Mouse (Mus musculus) spleen, postnatal 14 days (tissue): Measurements from ENCODE around the gene Luc7l.
A peak's percentile ranks its signal among the peaks of the same experiment; 100 is the strongest.
"Not testable (repeated sequence)": the region's sequence is repeated elsewhere in the genome, so short reads cannot be mapped to it uniquely, and the experiment has no call there.

Experiments used
- DNase-seq, 2 experiments: peaks; one replicate each; pipeline ENCODE4 v3.0.0; 2021 to 2022; ENCODE audit warnings: low spot score in 2 of 2

Gene Luc7l

DNA sequence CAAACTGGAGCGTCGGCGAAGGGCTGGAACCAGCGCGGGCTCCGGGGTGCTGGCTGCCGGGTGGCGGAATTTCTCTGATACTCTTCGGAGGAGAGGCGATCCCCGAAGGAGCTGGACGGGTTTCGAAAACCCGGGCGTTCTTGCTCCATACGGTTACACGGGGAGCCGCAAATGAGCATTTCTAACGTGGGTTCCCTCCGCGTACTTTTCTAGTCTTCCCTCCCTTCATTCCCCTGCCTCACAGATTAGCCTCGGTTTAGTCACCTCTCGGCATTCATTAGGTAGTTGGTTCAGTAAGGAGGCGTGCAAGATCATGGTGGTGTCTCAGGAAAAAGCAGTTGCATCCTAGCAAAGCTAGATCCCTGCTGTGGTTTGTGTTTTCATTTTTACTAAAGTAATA lies 703 bp downstream of the Luc7l start:
- DNase-seq, result no peak

DNA sequence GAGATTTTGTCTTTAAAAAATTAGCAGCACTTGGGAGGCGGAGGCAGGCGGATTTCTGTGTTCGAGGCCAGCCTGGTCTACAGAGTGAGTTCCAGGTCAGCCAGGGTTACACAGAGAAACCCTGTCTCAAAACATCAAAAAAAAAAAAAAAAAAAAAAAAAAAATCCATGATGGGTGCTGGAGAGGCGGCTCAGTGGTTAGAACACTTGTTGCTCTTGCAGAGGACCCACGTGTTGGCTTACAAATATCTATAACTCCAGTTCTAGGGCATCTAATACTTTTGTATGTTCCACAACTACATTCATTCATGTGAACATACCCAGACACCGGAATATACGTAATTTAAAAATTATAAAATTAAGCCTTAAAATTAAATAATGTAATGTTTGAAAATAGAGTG lies 2.6 kb downstream of the Luc7l start:
- DNase-seq, result no peak

DNA sequence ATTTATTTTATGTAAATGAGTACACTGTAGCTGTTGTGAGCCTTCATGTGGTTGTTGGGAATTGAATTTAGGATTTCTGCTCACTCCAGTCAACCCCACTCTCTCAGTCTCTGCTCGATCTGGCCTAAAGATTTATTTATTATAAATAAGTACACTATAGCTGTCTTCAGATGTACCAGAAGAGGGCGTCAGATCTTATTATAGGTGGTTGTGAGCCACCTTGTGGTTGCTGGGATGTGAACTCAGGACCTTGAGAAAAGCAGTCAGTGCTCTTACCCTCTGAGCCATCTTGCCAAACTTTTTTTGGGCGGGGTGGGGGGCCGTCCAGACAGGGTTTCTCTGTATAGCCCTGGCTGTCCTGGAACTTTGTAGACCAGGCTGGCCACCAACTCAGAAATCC lies 9.1 kb downstream of the Luc7l start:
- DNase-seq, result no peak

DNA sequence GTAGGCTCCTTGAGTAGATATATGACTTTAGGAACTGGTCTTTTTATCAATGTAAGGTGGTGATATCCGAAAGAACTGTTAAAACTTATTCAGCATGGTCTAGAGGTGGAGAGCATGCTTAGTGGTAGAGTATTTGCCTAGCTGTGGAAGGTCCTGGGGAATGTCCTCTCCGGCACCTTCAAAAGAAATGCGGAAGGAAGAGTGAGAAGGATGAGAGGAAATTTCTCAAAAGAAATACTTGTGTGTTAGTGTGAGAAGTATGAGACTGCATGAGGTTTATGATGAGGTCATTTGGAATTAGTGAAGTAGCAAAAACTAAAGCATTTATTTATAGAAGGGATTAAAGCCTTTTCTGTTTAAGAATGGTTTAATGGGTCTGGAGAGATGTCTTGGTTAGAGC lies 9.7 kb downstream of the Luc7l start:
- DNase-seq, result no peak

DNA sequence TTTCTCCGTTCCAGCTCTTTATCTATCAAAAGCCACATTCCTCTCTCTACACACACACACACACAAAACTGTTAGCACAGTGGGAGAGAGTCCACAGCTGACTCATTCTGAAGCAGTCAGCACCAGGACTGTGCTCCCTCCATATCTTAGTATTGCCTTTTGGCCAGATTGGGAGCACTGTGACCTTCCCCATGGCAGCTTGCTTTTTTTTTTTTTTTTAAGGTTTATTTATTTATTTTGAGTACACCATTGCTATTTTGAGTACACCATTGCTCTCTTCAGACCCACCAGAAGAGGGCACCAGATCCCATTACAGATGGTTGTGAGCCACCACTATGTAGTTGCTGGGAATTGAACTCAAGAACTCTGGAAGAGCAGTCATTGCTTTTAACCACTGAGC lies 16.2 kb downstream of the Luc7l start:
- DNase-seq, result no peak

DNA sequence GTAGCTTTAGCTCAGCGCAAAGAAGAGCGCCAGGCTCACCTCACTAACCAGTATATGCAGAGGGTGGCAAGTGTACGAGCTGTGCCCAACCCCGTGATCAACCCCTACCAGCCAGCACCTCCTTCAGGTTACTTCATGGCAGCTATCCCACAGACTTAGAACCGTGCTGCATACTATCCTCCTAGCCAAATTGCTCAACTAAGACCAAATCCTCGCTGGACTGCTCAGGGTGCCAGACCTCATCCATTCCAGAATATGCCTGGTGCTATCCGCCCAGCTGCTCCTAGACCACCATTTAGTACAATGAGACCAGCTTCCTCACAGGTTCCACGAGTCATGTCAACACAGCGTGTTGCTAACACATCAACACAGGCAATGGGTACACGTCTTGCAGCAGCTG lies 16.9 kb downstream of the Luc7l start:
- not testable (repeated sequence) for DNase-seq

DNA sequence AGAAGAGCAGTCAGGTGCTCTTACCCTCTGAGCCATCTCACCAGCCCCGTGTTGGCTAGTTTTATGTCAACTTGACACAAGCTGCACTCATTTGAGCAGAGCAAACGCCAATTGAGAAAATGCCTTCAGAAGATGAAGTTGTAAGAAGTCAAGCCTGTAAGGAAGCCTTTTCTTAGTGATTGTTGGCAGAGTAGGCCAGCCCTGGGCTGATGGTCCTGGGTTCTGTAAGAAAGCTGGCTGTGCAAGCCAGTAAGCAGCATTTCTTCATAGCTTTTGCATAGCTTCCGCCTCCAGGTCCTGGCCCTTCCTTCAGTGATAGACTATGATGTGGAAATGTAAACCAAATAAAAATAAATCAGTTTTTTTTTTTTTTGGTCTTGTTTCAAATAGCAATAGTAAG lies 19.9 kb downstream of the Luc7l start:
- no peak for DNase-seq

DNA sequence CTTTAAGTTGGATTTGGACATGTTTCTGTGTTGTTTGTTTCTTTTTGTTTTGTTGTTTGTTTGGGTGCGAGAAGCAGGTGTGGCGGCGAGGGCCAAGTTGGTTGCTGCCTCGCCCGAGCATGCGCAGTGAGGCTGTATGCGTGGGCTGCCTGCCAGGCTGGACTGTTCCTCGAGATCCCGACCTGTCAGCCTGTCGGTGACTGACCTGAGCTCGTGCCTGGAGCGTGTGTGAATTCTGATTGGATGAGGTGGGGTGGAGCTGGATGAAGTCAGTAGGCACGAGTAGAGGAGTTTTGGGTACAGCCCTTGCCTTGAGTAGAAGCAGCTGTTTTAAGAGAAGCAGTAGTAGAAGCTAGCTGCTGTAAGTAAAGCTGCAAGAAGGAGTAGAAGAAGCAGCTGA lies 23.2 kb downstream of the Luc7l start:
- no peak for DNase-seq

DNA sequence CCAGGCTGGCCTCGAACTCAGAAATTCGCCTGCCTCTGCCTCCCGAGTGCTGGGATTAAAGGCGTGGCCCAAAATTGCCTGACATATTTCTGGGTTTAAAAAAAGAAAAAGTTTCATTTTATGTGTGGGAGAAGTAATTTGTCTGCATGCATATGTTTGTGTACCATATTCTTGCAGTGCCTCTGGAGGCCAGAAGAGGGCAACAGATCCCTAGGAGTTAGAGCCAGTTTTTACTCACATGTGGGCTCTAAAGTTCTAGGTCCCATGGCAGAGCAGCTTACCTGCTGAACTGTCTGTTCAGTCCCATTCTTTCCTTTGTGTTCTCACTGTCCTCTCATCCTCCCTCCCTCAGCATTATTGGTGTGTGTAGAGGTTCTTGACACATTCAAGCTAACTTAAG lies 24.0 kb downstream of the Luc7l start:
- DNase-seq, result peak in 1 of 2 experiments; percentile 32

DNA sequence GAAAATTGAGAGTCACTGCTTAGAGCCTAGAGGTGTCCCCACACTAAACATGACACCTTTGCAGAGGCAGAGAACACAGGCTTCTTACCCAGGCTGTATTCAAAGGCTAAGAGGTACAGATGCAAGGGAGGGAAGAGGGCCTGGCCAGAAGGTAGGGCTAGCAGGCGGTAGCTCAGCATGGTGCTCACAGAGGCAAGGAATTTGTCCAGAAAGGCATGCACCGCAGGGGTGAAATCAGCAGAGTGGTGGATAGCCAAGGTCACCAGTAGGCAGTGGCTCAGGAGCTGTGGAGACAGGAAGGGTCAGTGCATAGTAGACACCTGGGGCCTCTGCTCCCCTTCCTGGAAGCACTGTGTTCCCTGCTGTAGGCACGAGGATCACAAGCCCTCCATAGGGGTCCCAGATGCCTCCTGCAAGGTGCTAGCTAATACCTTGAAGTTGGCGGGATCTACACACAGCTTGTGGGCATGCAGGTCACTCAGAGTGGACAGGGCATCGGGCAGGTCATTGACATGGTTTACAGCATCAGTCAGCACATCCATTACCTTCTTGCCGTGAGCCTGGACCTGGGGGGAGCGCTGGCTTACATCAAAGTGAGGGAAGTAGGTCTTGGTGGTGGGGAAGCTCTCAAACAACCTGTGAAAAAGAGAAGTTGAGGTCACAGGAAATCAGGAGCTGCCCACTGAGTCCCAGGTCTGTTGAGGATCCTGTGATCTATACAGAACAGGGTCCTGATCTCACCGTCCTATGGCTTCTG lies 33.7 kb downstream of the Luc7l start:
- DNase-seq, result no peak

DNA sequence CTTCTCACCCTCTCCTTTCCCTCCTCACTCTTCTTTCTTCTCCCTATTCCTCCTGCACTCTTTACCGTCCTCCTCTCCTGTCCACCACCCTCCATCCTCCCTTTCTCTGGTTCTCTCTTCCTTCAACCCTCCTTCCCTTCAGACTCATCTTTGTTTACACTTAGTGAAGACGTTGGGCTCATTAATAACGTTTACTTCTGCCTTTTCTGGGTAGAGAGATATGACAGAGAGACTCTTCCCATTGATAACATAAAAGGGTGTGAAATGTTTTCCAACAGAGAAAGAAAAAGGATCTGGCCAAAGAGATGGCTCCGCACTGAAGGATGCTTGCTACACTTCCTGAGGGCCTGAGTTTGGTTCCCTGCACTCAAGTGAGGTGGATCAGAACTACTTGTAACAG lies 36.8 kb downstream of the Luc7l start:
- DNase-seq, result no peak

DNA sequence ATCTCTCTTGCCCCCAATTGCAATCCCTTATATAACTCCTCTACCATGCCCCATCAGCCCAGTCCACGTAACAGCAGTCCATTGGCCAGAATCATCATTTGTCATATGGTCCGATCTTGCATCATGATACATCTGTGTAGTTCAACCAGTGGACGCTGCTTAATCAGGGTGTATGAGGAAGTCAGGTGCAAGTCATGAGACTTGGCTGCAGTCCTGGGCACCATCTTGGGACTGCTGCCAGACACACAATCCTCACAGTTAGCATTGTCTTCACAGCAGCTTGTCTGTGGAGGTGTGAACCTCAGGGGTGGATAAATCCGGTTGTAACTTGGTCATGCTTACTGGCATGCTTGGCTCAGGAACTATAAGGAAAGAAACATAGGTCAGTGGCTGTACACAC lies 45.6 kb downstream of the Luc7l start:
- not testable (repeated sequence) for DNase-seq

DNA sequence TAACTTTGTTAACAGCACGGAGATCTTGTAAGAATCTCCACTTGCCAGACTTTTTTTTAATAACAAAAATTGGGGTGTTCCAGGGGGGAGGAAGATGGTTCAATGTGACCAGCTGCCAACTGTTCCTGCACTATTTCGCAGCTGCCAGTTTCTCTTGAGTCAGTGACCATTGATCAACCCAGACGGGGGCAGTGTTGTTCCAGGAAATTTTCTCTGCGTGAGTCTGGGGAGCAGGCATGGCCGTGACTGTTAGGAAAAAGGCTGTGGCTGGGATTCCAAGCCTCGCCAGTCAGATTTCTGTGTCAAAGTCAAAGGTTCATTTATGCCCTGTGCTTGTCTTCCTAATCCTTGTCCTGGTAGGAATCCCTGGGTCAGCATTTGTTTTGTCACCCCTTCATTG lies 61.6 kb downstream of the Luc7l start:
- peak in 1 of 2 experiments; percentile 39 for DNase-seq

DNA sequence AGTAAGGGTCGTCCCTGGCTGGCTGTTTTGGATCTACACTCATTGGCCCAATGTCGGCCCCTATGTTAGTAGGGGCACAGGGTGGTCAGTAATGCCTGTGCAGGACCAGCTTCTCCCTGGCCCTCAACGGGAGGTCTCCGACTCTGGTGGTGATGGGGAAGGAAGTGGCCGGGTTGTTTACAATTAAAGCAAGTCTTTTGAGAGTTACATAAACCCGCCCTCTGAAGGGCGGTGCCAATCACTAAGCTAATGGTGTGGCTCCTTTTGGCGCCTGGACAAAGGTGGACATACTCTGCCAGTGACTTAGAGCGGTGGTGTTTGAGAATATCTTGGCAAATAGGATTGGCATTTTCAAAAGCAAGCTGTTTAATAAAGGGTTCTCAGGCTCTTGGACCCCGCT lies 62.8 kb downstream of the Luc7l start:
- DNase-seq, result no peak

DNA sequence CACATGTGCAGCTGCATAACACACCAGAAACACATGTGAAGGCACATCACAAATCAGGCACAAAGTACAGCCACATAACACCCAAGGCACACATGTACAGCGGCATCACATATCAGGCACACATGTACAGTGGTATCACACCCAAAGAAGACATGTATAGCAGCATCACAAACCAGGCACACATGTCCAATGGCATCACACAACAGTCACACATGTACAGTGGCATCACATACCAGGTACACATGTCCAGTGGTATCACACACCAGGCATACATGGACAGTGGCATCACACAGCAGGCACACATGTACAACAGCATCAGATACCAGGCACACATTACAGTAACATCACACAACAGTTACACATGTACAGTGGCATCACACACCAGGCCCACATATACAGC lies 65.7 kb downstream of the Luc7l start:
- no peak for DNase-seq
